Mouse (Mus musculus): ENCODE results near the gene Fam20a. TPM values are rescaled to one million over a fixed set of nuclear protein-coding genes. Genes with fewer than 3 reads are reported as not detected.

Fam20a gene
- polyA plus RNA-seq, 1 experiment from 2014 or later, result 12.5 TPM

- ATAC-seq (no peak), DNase-seq (ENCODE audit: low spot score) (no peak)
- Histone ChIP-seq H3K9me3 (ENCODE audit: low read length) (no peaks in the 10 kb centered on the region), H3K4me1 (ENCODE audit: insufficient read depth, low read depth, low read length) (no peaks in the 10 kb centered on the region), H3K27me3 (replicated peaks; ENCODE audit: insufficient read depth, low read length) (no peaks in the 10 kb centered on the region), H3K36me3 (ENCODE audit: insufficient read depth, low read length) (no peaks in the 10 kb centered on the region), H3K4me2 (replicated peaks; ENCODE audit: low read depth, low read length) (no peak overlapping the region), H3K27ac (ENCODE audit: low read length) (no peak overlapping the region), H3K9ac (replicated peaks; ENCODE audit: low read depth) (no peak overlapping the region), H3K4me3 (ENCODE audit: low read depth, low read length) (no peak overlapping the region)
- TF ChIP-seq EP300 (IDR thresholded peaks at IDR 0.05), result no peak
- no peak for TF ChIP-seq CTCF (IDR thresholded peaks at IDR 0.05)
- WGBS, result 63% methylated on average over 8 of the region's 8 CpGs
Measured at GRCm38 (mm10) chr11:109732726-109733438, 10.8 kb upstream of the Fam20a start.

GRCm38 (mm10) chr11:109728371-109728770, 6.3 kb upstream of the Fam20a start:
- no peak for TF ChIP-seq CTCF (IDR thresholded peaks at IDR 0.05)
- no peak for TF ChIP-seq EP300 (IDR thresholded peaks at IDR 0.05)
- ATAC-seq (peak; percentile 53; the same call in 1 of the 2 replicates), DNase-seq (ENCODE audit: low spot score) (peak; percentile 52)

GRCm38 (mm10) chr11:109722711-109723110, 632 bp upstream of the Fam20a start:
- DNase-seq (ENCODE audit: low spot score) (peak; percentile 76), ATAC-seq (peak; percentile 43)
- Histone ChIP-seq H3K4me2 (replicated peaks; ENCODE audit: low read depth, low read length) (peak overlapping the region; percentile 78), H3K9me3 (ENCODE audit: low read length) (no peaks in the 10 kb centered on the region), H3K4me3 (ENCODE audit: low read depth, low read length) (peak overlapping the region; percentile 43; the same call in 1 of the 2 replicates), H3K27ac (ENCODE audit: low read length) (peak overlapping the region; percentile 83), H3K4me1 (ENCODE audit: insufficient read depth, low read depth, low read length) (peaks cover 7% of the 10 kb centered on the region; the same call in 1 of the 2 replicates), H3K9ac (replicated peaks; ENCODE audit: low read depth) (no peak overlapping the region), H3K27me3 (replicated peaks; ENCODE audit: insufficient read depth, low read length) (no peaks in the 10 kb centered on the region), H3K36me3 (ENCODE audit: insufficient read depth, low read length) (no peaks in the 10 kb centered on the region)
- TF ChIP-seq EP300 (IDR thresholded peaks at IDR 0.05), result peak; percentile 74
- no peak for TF ChIP-seq CTCF (IDR thresholded peaks at IDR 0.05)
- WGBS, result 15% methylated on average over 4 of the region's 4 CpGs

More at GRCm38 (mm10) chr11:109728371-109728770, 6.3 kb upstream of the Fam20a start:
- H3K4me1 ChIP-seq (ENCODE audit: insufficient read depth, low read depth, low read length), result no peaks in the 10 kb centered on the region
- 59% methylated on average over 3 of the region's 3 CpGs for WGBS
- H3K36me3 ChIP-seq (ENCODE audit: insufficient read depth, low read length), result no peaks in the 10 kb centered on the region
- no peaks in the 10 kb centered on the region for H3K27me3 ChIP-seq (replicated peaks; ENCODE audit: insufficient read depth, low read length)
- no peak overlapping the region for H3K27ac ChIP-seq (ENCODE audit: low read length)
- H3K9me3 ChIP-seq (ENCODE audit: low read length), result no peaks in the 10 kb centered on the region
- no peak overlapping the region for H3K9ac ChIP-seq (replicated peaks; ENCODE audit: low read depth)
- H3K4me3 ChIP-seq (ENCODE audit: low read depth, low read length), result no peak overlapping the region
- no peak overlapping the region for H3K4me2 ChIP-seq (replicated peaks; ENCODE audit: low read depth, low read length)

- DNase-seq (ENCODE audit: low spot score) (peak; percentile 79), ATAC-seq (peak; percentile 76)
- Histone ChIP-seq H3K27me3 (replicated peaks; ENCODE audit: insufficient read depth, low read length) (no peaks in the 10 kb centered on the region), H3K9ac (replicated peaks; ENCODE audit: low read depth) (peak overlapping the region; percentile 55), H3K36me3 (ENCODE audit: insufficient read depth, low read length) (no peaks in the 10 kb centered on the region), H3K9me3 (ENCODE audit: low read length) (no peaks in the 10 kb centered on the region), H3K4me3 (ENCODE audit: low read depth, low read length) (peak overlapping the region; percentile 43), H3K4me2 (replicated peaks; ENCODE audit: low read depth, low read length) (peak overlapping the region; percentile 78), H3K27ac (ENCODE audit: low read length) (peak overlapping the region; percentile 83), H3K4me1 (ENCODE audit: insufficient read depth, low read depth, low read length) (peaks cover 7% of the 10 kb centered on the region; the same call in 1 of the 2 replicates)
- WGBS, result 5% methylated on average over 39 of the region's 40 CpGs
- TF ChIP-seq EP300 (IDR thresholded peaks at IDR 0.05), result no peak
- TF ChIP-seq CTCF (IDR thresholded peaks at IDR 0.05), result peak; percentile 39
Measured at GRCm38 (mm10) chr11:109721320-109721780, 729 bp downstream of the Fam20a start.

GRCm38 (mm10) chr11:109720809-109721319, 1.2 kb downstream of the Fam20a start:
- no peaks in the 10 kb centered on the region for H3K9me3 ChIP-seq (ENCODE audit: low read length)
- H3K9ac ChIP-seq (replicated peaks; ENCODE audit: low read depth), result peak overlapping the region; percentile 55
- H3K4me1 ChIP-seq (ENCODE audit: insufficient read depth, low read depth, low read length), result peaks cover 7% of the 10 kb centered on the region; the same call in 1 of the 2 replicates
- H3K4me2 ChIP-seq (replicated peaks; ENCODE audit: low read depth, low read length), result peak overlapping the region; percentile 78
- ATAC-seq, result peak; percentile 54
- no peaks in the 10 kb centered on the region for H3K27me3 ChIP-seq (replicated peaks; ENCODE audit: insufficient read depth, low read length)
- 0 out of 2 replicates have a peak, but pooled peaks have one; percentile 20 for TF ChIP-seq EP300 (IDR thresholded peaks at IDR 0.05)
- TF ChIP-seq CTCF (IDR thresholded peaks at IDR 0.05), result no peak
- DNase-seq (ENCODE audit: low spot score), result peak; percentile 86
- H3K27ac ChIP-seq (ENCODE audit: low read length), result peak overlapping the region; percentile 83
- no peaks in the 10 kb centered on the region for H3K36me3 ChIP-seq (ENCODE audit: insufficient read depth, low read length)
- WGBS, result 23% methylated on average over 12 of the region's 12 CpGs
- peak overlapping the region; percentile 43 for H3K4me3 ChIP-seq (ENCODE audit: low read depth, low read length)

- DNase-seq (ENCODE audit: low spot score) (no peak), ATAC-seq (no peak)
- Histone ChIP-seq H3K4me3 (ENCODE audit: low read depth, low read length) (no peak overlapping the region), H3K4me1 (ENCODE audit: insufficient read depth, low read depth, low read length) (peaks cover 7% of the 10 kb centered on the region; the same call in 1 of the 2 replicates), H3K9ac (replicated peaks; ENCODE audit: low read depth) (no peak overlapping the region), H3K27me3 (replicated peaks; ENCODE audit: insufficient read depth, low read length) (no peaks in the 10 kb centered on the region), H3K9me3 (ENCODE audit: low read length) (no peaks in the 10 kb centered on the region), H3K36me3 (ENCODE audit: insufficient read depth, low read length) (no peaks in the 10 kb centered on the region), H3K4me2 (replicated peaks; ENCODE audit: low read depth, low read length) (no peak overlapping the region), H3K27ac (ENCODE audit: low read length) (no peak overlapping the region)
- 95% methylated on average over 3 of the region's 3 CpGs for WGBS
- no peak for TF ChIP-seq CTCF (IDR thresholded peaks at IDR 0.05)
- TF ChIP-seq EP300 (IDR thresholded peaks at IDR 0.05), result no peak
Measured at GRCm38 (mm10) chr11:109719399-109719798, 2.7 kb downstream of the Fam20a start.
